Mouse (Mus musculus) layer of hippocampus, adult 8-10 months (tissue): Measurements from ENCODE around the gene Spi1. TPM values are rescaled to one million over a fixed set of nuclear protein-coding genes. Genes with fewer than 3 reads are reported as not detected.

Experiments used
- total RNA-seq, 4 experiments: library from RNA; stranded (reverse); gene quantifications; 2 replicates each; pipeline ENCODE4 v1.2.4; 2022

The Spi1 gene
- total RNA-seq, 4 experiments from 2014 or later, result 3.8 to 17.2 (median 9.7) TPM

Other genes with a start within 250 kb of the Spi1 start
- gene Mtch2, start 235.2 kb upstream of the Spi1 start, total RNA-seq, result 100 to 1,000 TPM; 115 to 131 (median 120) TPM
- 100 to 1,000 TPM; 162 to 176 (median 166) TPM for gene C1qtnf4, start 196.5 kb upstream of the Spi1 start, total RNA-seq
- gene Kbtbd4, start 177.7 kb upstream of the Spi1 start, total RNA-seq, result 10 to 100 TPM; 32.5 to 45.7 (median 34.0) TPM
- 100 to 1,000 TPM; 234 to 266 (median 248) TPM for gene Ndufs3, start 177.6 kb upstream of the Spi1 start, total RNA-seq
- 100 to 1,000 TPM; 119 to 137 (median 132) TPM for gene Celf1, start 142.0 kb upstream of the Spi1 start, total RNA-seq
- under 1 TPM in 2 of 4 experiments, not detected in 2; 0.36 to 0.47 TPM for gene Rapsn, start 46.8 kb upstream of the Spi1 start, total RNA-seq
- 100 to 1,000 TPM; 180 to 209 (median 206) TPM for gene Psmc3, start 28.4 kb upstream of the Spi1 start, total RNA-seq
- gene Slc39a13, start 12.0 kb upstream of the Spi1 start, total RNA-seq, result 10 to 100 TPM; 28.7 to 40.0 (median 33.1) TPM
- gene Mybpc3, start 35.8 kb downstream of the Spi1 start, total RNA-seq, result under 1 TPM; 0.09 to 0.22 (median 0.16) TPM
- 100 to 1,000 TPM; 202 to 259 (median 228) TPM for gene Madd, start 101.4 kb downstream of the Spi1 start, total RNA-seq
- gene Nr1h3, start 120.4 kb downstream of the Spi1 start, total RNA-seq, result 1 to 10 TPM; 3.7 to 5.8 (median 4.3) TPM
- gene Acp2, start 120.5 kb downstream of the Spi1 start, total RNA-seq, result 10 to 100 TPM; 54.9 to 64.9 (median 59.8) TPM
- 10 to 100 TPM; 11.2 to 12.4 (median 11.9) TPM for gene Ddb2, start 154.6 kb downstream of the Spi1 start, total RNA-seq
- gene Pacsin3, start 173.6 kb downstream of the Spi1 start, total RNA-seq, result 10 to 100 TPM; 27.1 to 34.4 (median 31.0) TPM
- 10 to 100 TPM; 75.9 to 81.9 (median 79.1) TPM for gene Arfgap2, start 182.6 kb downstream of the Spi1 start, total RNA-seq